Comparison of ENCODE assay signal across 14 mouse cellular contexts in genomic region chr15:103035548-103035881, GRCm38 (mm10). TPM values are rescaled to one million over a fixed set of nuclear protein-coding genes. Genes with fewer than 3 reads are reported as not detected.
DNase-seq lines count a peak whose midpoint lies in the region; ATAC-seq lines count a peak whose summit lies in the region.
"Had no signal": no experiment of that assay in that cellular context is flagged by ENCODE, and none has a peak within 500 bp of the region (broad histone marks: within the 10 kb centered on the region; RNA-seq: fewer than 3 reads in every experiment).

No protein-coding gene starts in this region.

- H3K4me1 ChIP-seq in heart, embryonic 11.5 days (ENCODE audit: control insufficient read depth, insufficient read depth, low read length): no peaks in the 10 kb centered on the region
- 0 out of 2 replicates have a peak, but pooled peaks cover 7% of the 10 kb centered on the region for H3K4me1 ChIP-seq in embryonic facial prominence, embryonic 15.5 days
- peaks cover 44% of the 10 kb centered on the region for H3K4me1 ChIP-seq in limb, embryonic 12.5 days (replicated peaks)
- H3K4me1 ChIP-seq: embryonic facial prominence, embryonic 13.5 days; midbrain, embryonic 12.5 days had no signal

- no peak for ATAC-seq in heart, embryonic 11.5 days (replicated peaks; ENCODE audit: insufficient number of reproducible peaks, low FRiP score, low TSS enrichment)
- ATAC-seq in embryonic facial prominence, embryonic 15.5 days (ENCODE audit: insufficient number of reproducible peaks, low FRiP score, low TSS enrichment, low read depth): no peak
- ATAC-seq in limb, embryonic 12.5 days (ENCODE audit: insufficient number of reproducible peaks, insufficient read depth, low FRiP score, low TSS enrichment, low read depth): no peak

- no peaks in the 10 kb centered on the region for H3K9me3 ChIP-seq in heart, embryonic 11.5 days (replicated peaks; ENCODE audit: control insufficient read depth, low read length)
- no peaks in the 10 kb centered on the region for H3K9me3 ChIP-seq in embryonic facial prominence, embryonic 15.5 days (replicated peaks)
- no peaks in the 10 kb centered on the region for H3K9me3 ChIP-seq in limb, embryonic 12.5 days
- H3K9me3 ChIP-seq: embryonic facial prominence, embryonic 13.5 days; midbrain, embryonic 12.5 days had no signal

- H3K4me3 ChIP-seq in heart, embryonic 11.5 days (ENCODE audit: low read depth, low read length): peak overlapping the region; percentile 2; the same call in 1 of the 2 replicates
- H3K4me3 ChIP-seq in embryonic facial prominence, embryonic 15.5 days (replicated peaks): 0 out of 2 replicates have a peak overlapping the region, but pooled peaks have one; percentile 24
- peak overlapping the region; percentile 38 for H3K4me3 ChIP-seq in limb, embryonic 12.5 days (replicated peaks)
- H3K4me3 ChIP-seq: midbrain, embryonic 12.5 days had no signal

- H3K9ac ChIP-seq in heart, embryonic 11.5 days (ENCODE audit: low read depth, low read length): no peak overlapping the region
- no peak overlapping the region for H3K9ac ChIP-seq in embryonic facial prominence, embryonic 15.5 days
- H3K9ac ChIP-seq in limb, embryonic 12.5 days (replicated peaks): no peak overlapping the region; the same call in 1 of the 2 replicates
- H3K9ac ChIP-seq: embryonic facial prominence, embryonic 13.5 days; midbrain, embryonic 12.5 days had no signal

- DNase-seq in heart, adult 8-10 months (ENCODE audit: low spot score): no peak
- DNase-seq in A20 (ENCODE audit: low read depth, low spot score): peak; percentile 60
- DNase-seq in layer of hippocampus, adult 9-10 months (ENCODE audit: low spot score): no peak
- no peak for DNase-seq in thymus, postnatal 4 days
- no peak for DNase-seq in left cerebral cortex, adult 11 months (ENCODE audit: low spot score)
- DNase-seq: gastrocnemius, postnatal 25 days; kidney, adult 8-10 months; retina, postnatal 1 day had no signal

- H3K27ac ChIP-seq in heart, embryonic 11.5 days (ENCODE audit: low read depth, low read length): no peak overlapping the region
- H3K27ac ChIP-seq in embryonic facial prominence, embryonic 15.5 days (replicated peaks): no peak overlapping the region
- H3K27ac ChIP-seq in limb, embryonic 12.5 days: peak overlapping the region; percentile 45; the same call in 1 of the 2 replicates
- H3K27ac ChIP-seq: embryonic facial prominence, embryonic 13.5 days; midbrain, embryonic 12.5 days had no signal

- WGBS in heart, embryonic 11.5 days (ENCODE audit: insufficient replicate concordance): 0% methylated on average over 14 of the region's 14 CpGs
- under 1% methylated on average over 14 of the region's 14 CpGs for WGBS in embryonic facial prominence, embryonic 15.5 days
- 2% methylated on average over 14 of the region's 14 CpGs for WGBS in limb, embryonic 12.5 days

- H3K27me3 ChIP-seq in heart, embryonic 11.5 days (ENCODE audit: control insufficient read depth, insufficient read depth, low read length): peaks cover 98% of the 10 kb centered on the region
- H3K27me3 ChIP-seq in embryonic facial prominence, embryonic 15.5 days: peaks cover 97% of the 10 kb centered on the region
- H3K27me3 ChIP-seq in limb, embryonic 12.5 days: peaks cover 97% of the 10 kb centered on the region

- H3K36me3 ChIP-seq in heart, embryonic 11.5 days (ENCODE audit: control insufficient read depth, insufficient read depth, low read length): no peaks in the 10 kb centered on the region
- no peaks in the 10 kb centered on the region for H3K36me3 ChIP-seq in embryonic facial prominence, embryonic 15.5 days
- H3K36me3 ChIP-seq in limb, embryonic 12.5 days: no peaks in the 10 kb centered on the region
- H3K36me3 ChIP-seq: embryonic facial prominence, embryonic 13.5 days; midbrain, embryonic 12.5 days had no signal

- peak overlapping the region; percentile 58; the same call in 1 of the 2 replicates for H3K4me2 ChIP-seq in heart, embryonic 11.5 days
- no peak overlapping the region for H3K4me2 ChIP-seq in embryonic facial prominence, embryonic 15.5 days (replicated peaks)
- peak overlapping the region; percentile 58 for H3K4me2 ChIP-seq in limb, embryonic 12.5 days
- H3K4me2 ChIP-seq: midbrain, embryonic 12.5 days had no signal

RNA-seq across cellular contexts. Expression of gene Hoxc4, which starts 16.8 kb away (rescaled TPM):
- 1.2 and 2.0 TPM in 2 replicates for polyA plus RNA-seq in heart, embryonic 11.5 days (2014; fragmentation: Nextera tagmentation; extraction: Ambion mirVana)
- not detected for total RNA-seq in heart, adult 8-10 months (2022)
- 1.1 TPM in 2 replicates for polyA plus RNA-seq in embryonic facial prominence, embryonic 15.5 days (2015; fragmentation: Nextera tagmentation; extraction: Ambion mirVana)
- 3.8 and 6.7 TPM in 2 replicates for polyA plus RNA-seq in limb, embryonic 12.5 days (2016; fragmentation: Nextera tagmentation; extraction: Ambion mirVana)
- total RNA-seq: left cerebral cortex, postnatal 36 days had no signal

RNA-seq across cellular contexts. Expression of gene Hoxc6, which starts 37.5 kb away (rescaled TPM):
- 0.49 and 0.51 TPM in 2 replicates for polyA plus RNA-seq in heart, embryonic 11.5 days (2014; fragmentation: Nextera tagmentation; extraction: Ambion mirVana)
- under 1 TPM in 2 of 4 experiments, not detected in 2; 0.25 to 0.62 TPM for total RNA-seq in heart, adult 8-10 months (2022)
- 0.11 and 0.35 TPM in 2 replicates for polyA plus RNA-seq in embryonic facial prominence, embryonic 15.5 days (2015; fragmentation: Nextera tagmentation; extraction: Ambion mirVana)
- 3.9 and 4.4 TPM in 2 replicates for polyA plus RNA-seq in limb, embryonic 12.5 days (2016; fragmentation: Nextera tagmentation; extraction: Ambion mirVana)
- total RNA-seq: left cerebral cortex, postnatal 36 days had no signal
- polyA plus RNA-seq: embryonic facial prominence, embryonic 13.5 days; midbrain, embryonic 12.5 days had no signal

RNA-seq across cellular contexts. Expression of gene Hoxc8, which starts 45.1 kb away (rescaled TPM):
- 0.11 and 0.20 TPM in 2 replicates for polyA plus RNA-seq in heart, embryonic 11.5 days (2014; fragmentation: Nextera tagmentation; extraction: Ambion mirVana)
- total RNA-seq in heart, adult 8-10 months (2022): not detected
- not detected in 2 replicates for polyA plus RNA-seq in embryonic facial prominence, embryonic 15.5 days (2015; fragmentation: Nextera tagmentation; extraction: Ambion mirVana)
- polyA plus RNA-seq in limb, embryonic 12.5 days (2016; fragmentation: Nextera tagmentation; extraction: Ambion mirVana): 3.9 and 4.0 TPM in 2 replicates
- total RNA-seq: left cerebral cortex, postnatal 36 days had no signal
- polyA plus RNA-seq: embryonic facial prominence, embryonic 13.5 days; midbrain, embryonic 12.5 days had no signal

RNA-seq across cellular contexts. Expression of gene Hoxc9, which starts 59.3 kb away (rescaled TPM):
- polyA plus RNA-seq in heart, embryonic 11.5 days (2014; fragmentation: Nextera tagmentation; extraction: Ambion mirVana): not detected in 2 replicates
- total RNA-seq in heart, adult 8-10 months (2022): not detected
- not detected in 2 replicates for polyA plus RNA-seq in embryonic facial prominence, embryonic 15.5 days (2015; fragmentation: Nextera tagmentation; extraction: Ambion mirVana)
- polyA plus RNA-seq in limb, embryonic 12.5 days (2016; fragmentation: Nextera tagmentation; extraction: Ambion mirVana): 3.6 TPM in 2 replicates
- total RNA-seq: left cerebral cortex, postnatal 36 days had no signal
- polyA plus RNA-seq: embryonic facial prominence, embryonic 13.5 days; midbrain, embryonic 12.5 days had no signal
